Mouse (Mus musculus): ENCODE measurements around the gene Dnah12.

GRCm38 (mm10) chr14:26662488-26662887 is 30.6 kb upstream of the Dnah12 start:
- TF ChIP-seq CTCF (IDR thresholded peaks at IDR 0.05; ENCODE audit: low read depth, low read length) (no peak), POLR2A (IDR thresholded peaks at IDR 0.05; ENCODE audit: extremely low read depth, insufficient read depth, low read length) (no peak)
